Mouse (Mus musculus) forebrain, embryonic 11.5 days (tissue): Measurements from ENCODE around the gene Gm10840. TPM values are rescaled to one million over a fixed set of nuclear protein-coding genes. Genes with fewer than 3 reads are reported as not detected.

ENCODE experiments used
- ATAC-seq: fragments of 200-750 bp; cut with Nextera tagmentation; replicated peaks from 2 replicates; pipeline ENCODE4 v1.8.0; 2017; ENCODE audit warnings: moderate TSS enrichment; ENCODE audit not compliant: low FRiP score
- DNase-seq: peaks from one replicate; pipeline ENCODE4 v3.0.0-alpha.2; 2017; ENCODE audit warnings: low spot score
- H3K27ac ChIP-seq: fragments of 300-500 bp; sonication (generic); 2 replicates; pipeline ENCODE4 v1.5.1; 2014; ENCODE audit warnings: low read depth, low read length
- H3K27me3 ChIP-seq: fragments of 300-500 bp; sonication (generic); 2 replicates; pipeline ENCODE4 v1.6.1; 2014; ENCODE audit warnings: mild to moderate bottlenecking, low read length, mixed read lengths; ENCODE audit not compliant: control insufficient read depth, insufficient read depth
- H3K36me3 ChIP-seq: fragments of 300-500 bp; sonication (generic); 2 replicates; pipeline ENCODE4 v1.6.1; 2014; ENCODE audit warnings: mild to moderate bottlenecking, low read length, moderate library complexity, mixed read lengths; ENCODE audit not compliant: control insufficient read depth, insufficient read depth
- H3K4me1 ChIP-seq: fragments of 300-500 bp; sonication (generic); replicated peaks from 2 replicates; pipeline ENCODE4 v1.6.1; 2014; ENCODE audit warnings: low read length, mixed read lengths; ENCODE audit not compliant: control insufficient read depth, insufficient read depth
- H3K4me2 ChIP-seq: fragments of 300-500 bp; sonication (generic); 2 replicates; pipeline ENCODE4 v1.6.1; 2014; ENCODE audit warnings: low read depth, mild to moderate bottlenecking, low read length, moderate library complexity, mixed read lengths; ENCODE audit not compliant: severe bottlenecking
- H3K4me3 ChIP-seq: fragments of 300-500 bp; sonication (generic); 2 replicates; pipeline ENCODE4 v1.5.1; 2014; ENCODE audit warnings: low read depth, low read length
- H3K9ac ChIP-seq: fragments of 300-500 bp; sonication (generic); 2 replicates; pipeline ENCODE4 v1.6.1; 2014; ENCODE audit warnings: low read length
- H3K9me3 ChIP-seq: fragments of 300-500 bp; sonication (generic); 2 replicates; pipeline ENCODE4 v1.6.1; 2016; ENCODE audit warnings: low read length, mixed read lengths; ENCODE audit not compliant: control insufficient read depth
- WGBS: fragments of 180-500 bp; shearing (Covaris S2); extraction: QIAGEN DNeasy Blood & Tissue Kit; methylation state at CpG from one replicate; pipeline ENCODE4 v1.1.7; 2014; 5-methylcytosine and 5-hydroxymethylcytosine counted together
- polyA plus RNA-seq: library from polyadenylated mRNA; unstranded; fragments of >200 nt; fragmentation: Nextera tagmentation; extraction: Ambion mirVana; gene quantifications from 2 replicates; pipeline ENCODE4 v1.2.1, GENCODE M21; 2014

Gm10840 gene
- polyA plus RNA-seq, 1 experiment from 2014 or later, result not detected

GRCm38 (mm10) chr11:106187326-106187725 is 26.7 kb downstream of the Gm10840 start:
- Histone ChIP-seq H3K27ac (no peak overlapping the region), H3K36me3 (no peaks in the 10 kb centered on the region), H3K9ac (no peak overlapping the region), H3K4me3 (no peak overlapping the region), H3K4me2 (no peak overlapping the region), H3K4me1 (no peaks in the 10 kb centered on the region), H3K27me3 (no peaks in the 10 kb centered on the region), H3K9me3 (no peaks in the 10 kb centered on the region)
- no peak for DNase-seq
- 97% methylated on average over 4 of the region's 4 CpGs for WGBS
- no peak for ATAC-seq

GRCm38 (mm10) chr11:106191716-106192115 is 31.1 kb downstream of the Gm10840 start:
- H3K27ac ChIP-seq, result no peak overlapping the region
- DNase-seq (no peak), ATAC-seq (no peak)
- no peak overlapping the region for H3K4me3 ChIP-seq
- H3K9me3 ChIP-seq, result no peaks in the 10 kb centered on the region
- H3K27me3 ChIP-seq, result no peaks in the 10 kb centered on the region
- H3K4me2 ChIP-seq, result no peak overlapping the region
- H3K9ac ChIP-seq, result no peak overlapping the region
- peaks cover 2% of the 10 kb centered on the region; the same call in 1 of the 2 replicates for H3K4me1 ChIP-seq
- 0 out of 2 replicates have a peak, but pooled peaks cover under 1% of the 10 kb centered on the region for H3K36me3 ChIP-seq
- 95% methylated on average over 3 of the region's 3 CpGs for WGBS

- Histone ChIP-seq H3K4me3 (peak overlapping the region; percentile 58; the same call in 1 of the 2 replicates), H3K36me3 (peaks cover 4% of the 10 kb centered on the region), H3K27ac (no peak overlapping the region), H3K27me3 (no peaks in the 10 kb centered on the region), H3K9me3 (no peaks in the 10 kb centered on the region), H3K9ac (no peak overlapping the region), H3K4me2 (peak overlapping the region; percentile 44; the same call in 1 of the 2 replicates), H3K4me1 (peaks cover 2% of the 10 kb centered on the region; the same call in 1 of the 2 replicates)
- ATAC-seq (no peak), DNase-seq (no peak)
- 91% methylated on average over 5 of the region's 5 CpGs for WGBS
These were observed 31.6 kb downstream of the Gm10840 start for GRCm38 (mm10) chr11:106192241-106192640.

GRCm38 (mm10) chr11:106192657-106193370 is 32.2 kb downstream of the Gm10840 start:
- peak overlapping the region; percentile 60 for H3K9ac ChIP-seq
- H3K27ac ChIP-seq, result peak overlapping the region; percentile 78; the same call in 1 of the 2 replicates
- peaks cover 4% of the 10 kb centered on the region for H3K36me3 ChIP-seq
- H3K4me2 ChIP-seq, result peak overlapping the region; percentile 44
- DNase-seq (no peak), ATAC-seq (peak; percentile 3; the same call in 1 of the 2 replicates)
- no peaks in the 10 kb centered on the region for H3K9me3 ChIP-seq
- H3K4me3 ChIP-seq, result peak overlapping the region; percentile 58
- no peaks in the 10 kb centered on the region for H3K27me3 ChIP-seq
- WGBS, result 13% methylated on average over 19 of the region's 19 CpGs
- peaks cover 2% of the 10 kb centered on the region; the same call in 1 of the 2 replicates for H3K4me1 ChIP-seq

- under 1% methylated on average over 41 of the region's 44 CpGs for WGBS
- H3K4me1 ChIP-seq, result peaks cover 2% of the 10 kb centered on the region; the same call in 1 of the 2 replicates
- H3K9ac ChIP-seq, result peak overlapping the region; percentile 60
- peak overlapping the region; percentile 70 for H3K4me2 ChIP-seq
- H3K27me3 ChIP-seq, result no peaks in the 10 kb centered on the region
- H3K36me3 ChIP-seq, result peaks cover 6% of the 10 kb centered on the region
- H3K4me3 ChIP-seq, result peak overlapping the region; percentile 58
- H3K27ac ChIP-seq, result peak overlapping the region; percentile 79
- no peaks in the 10 kb centered on the region for H3K9me3 ChIP-seq
- ATAC-seq, result peak; percentile 96
- DNase-seq, result peak; percentile 99
These were observed 32.9 kb downstream of the Gm10840 start for GRCm38 (mm10) chr11:106193371-106194154.

GRCm38 (mm10) chr11:106194155-106194541 is 33.5 kb downstream of the Gm10840 start:
- H3K27ac ChIP-seq, result peak overlapping the region; percentile 79
- H3K36me3 ChIP-seq, result peaks cover 6% of the 10 kb centered on the region
- peak overlapping the region; percentile 70 for H3K4me2 ChIP-seq
- H3K9me3 ChIP-seq, result no peaks in the 10 kb centered on the region
- DNase-seq, result no peak
- WGBS, result 50% methylated on average over 3 of the region's 3 CpGs
- peak overlapping the region; percentile 60 for H3K9ac ChIP-seq
- H3K27me3 ChIP-seq, result no peaks in the 10 kb centered on the region
- peak overlapping the region; percentile 58 for H3K4me3 ChIP-seq
- no peak for ATAC-seq
- H3K4me1 ChIP-seq, result peaks cover 2% of the 10 kb centered on the region; the same call in 1 of the 2 replicates

- Histone ChIP-seq H3K4me2 (no peak overlapping the region), H3K9me3 (no peaks in the 10 kb centered on the region), H3K4me3 (no peak overlapping the region), H3K36me3 (peaks cover 6% of the 10 kb centered on the region), H3K27ac (no peak overlapping the region), H3K9ac (no peak overlapping the region), H3K4me1 (peaks cover 2% of the 10 kb centered on the region; the same call in 1 of the 2 replicates), H3K27me3 (no peaks in the 10 kb centered on the region)
- 93% methylated on average over 7 of the region's 7 CpGs for WGBS
- ATAC-seq (no peak), DNase-seq (no peak)
These were observed 34.2 kb downstream of the Gm10840 start for GRCm38 (mm10) chr11:106194891-106195290.

- ATAC-seq (no peak), DNase-seq (no peak)
- H3K4me2 ChIP-seq, result no peak overlapping the region
- no peaks in the 10 kb centered on the region for H3K27me3 ChIP-seq
- no peaks in the 10 kb centered on the region for H3K9me3 ChIP-seq
- peaks cover 2% of the 10 kb centered on the region; the same call in 1 of the 2 replicates for H3K4me1 ChIP-seq
- H3K4me3 ChIP-seq, result no peak overlapping the region
- no peak overlapping the region for H3K27ac ChIP-seq
- H3K36me3 ChIP-seq, result peaks cover 6% of the 10 kb centered on the region
- H3K9ac ChIP-seq, result no peak overlapping the region
These were observed 34.7 kb downstream of the Gm10840 start for GRCm38 (mm10) chr11:106195341-106195740.
